Mouse (Mus musculus) large intestine, adult 2 months (tissue): ENCODE measurements around the gene Grik4. TPM values are rescaled to one million over a fixed set of nuclear protein-coding genes. Genes with fewer than 3 reads are reported as not detected.

Source experiments
- DNase-seq: peaks from one replicate; pipeline ENCODE4 v3.0.0-alpha.2; 2012; ENCODE audit warnings: low read depth, low spot score
- WGBS: fragments of 180-500 bp; shearing (Covaris S2); methylation state at CpG from one replicate; pipeline ENCODE4 v1.1.7; 2018; 5-methylcytosine and 5-hydroxymethylcytosine counted together
- polyA plus RNA-seq: library from polyadenylated mRNA; depleted of rRNA; stranded (reverse); fragments of >200 nt; gene quantifications from 2 replicates; pipeline ENCODE4 v1.2.3, GENCODE M21; 2012

Gene Grik4
- polyA plus RNA-seq, 1 experiment = 0.42 TPM

- DNase-seq = no peak
- WGBS = 71% methylated on average over 7 of the region's 7 CpGs
These were observed 238.4 kb downstream of the Grik4 start for GRCm38 (mm10) chr9:42705848-42706247.

GRCm38 (mm10) chr9:42703191-42703854 lies 241.0 kb downstream of the Grik4 start:
- 32% methylated on average over 8 of the region's 8 CpGs for WGBS
- no peak for DNase-seq

GRCm38 (mm10) chr9:42702231-42703132 lies 241.8 kb downstream of the Grik4 start:
- 77% methylated on average over 11 of the region's 11 CpGs for WGBS
- no peak for DNase-seq

- WGBS = 54% methylated on average over 5 of the region's 5 CpGs
- DNase-seq = no peak
These were observed 242.6 kb downstream of the Grik4 start for GRCm38 (mm10) chr9:42701729-42702128.

GRCm38 (mm10) chr9:42693024-42693423 lies 251.3 kb downstream of the Grik4 start:
- DNase-seq = no peak
- WGBS = 83% methylated on average over 8 of the region's 8 CpGs

- no peak for DNase-seq
- WGBS = 34% methylated on average over 4 of the region's 4 CpGs
These were observed 256.1 kb downstream of the Grik4 start for GRCm38 (mm10) chr9:42688143-42688542.

- whole genome bisulfite sequencing = 72% methylated on average over 5 of the region's 5 CpGs
- no peak for DNase-seq
These were observed 258.2 kb downstream of the Grik4 start for GRCm38 (mm10) chr9:42686104-42686503.

- 37% methylated on average over 5 of the region's 5 CpGs for WGBS
These were observed 270.3 kb downstream of the Grik4 start for GRCm38 (mm10) chr9:42674017-42674412.

GRCm38 (mm10) chr9:42673385-42674016 lies 270.8 kb downstream of the Grik4 start:
- no peak for DNase-seq
- WGBS = 22% methylated on average over 12 of the region's 12 CpGs

More at GRCm38 (mm10) chr9:42674017-42674412, 270.3 kb downstream of the Grik4 start:
- no peak for DNase-seq

- DNase-seq = no peak
- WGBS = 40% methylated on average over 8 of the region's 8 CpGs
These were observed 271.3 kb downstream of the Grik4 start for GRCm38 (mm10) chr9:42672982-42673381.

- DNase-seq = no peak
- 41% methylated on average over 2 of the region's 2 CpGs for WGBS
These were observed 273.7 kb downstream of the Grik4 start for GRCm38 (mm10) chr9:42670619-42671018.

GRCm38 (mm10) chr9:42661481-42661880 lies 282.8 kb downstream of the Grik4 start:
- no peak for DNase-seq
- 57% methylated on average over 1 of the region's 1 CpGs for WGBS

GRCm38 (mm10) chr9:42652756-42653155 lies 291.5 kb downstream of the Grik4 start:
- DNase-seq = no peak
- WGBS = 89% methylated on average over 2 of the region's 2 CpGs

- WGBS = 67% methylated on average over 4 of the region's 4 CpGs
- no peak for DNase-seq
These were observed 292.0 kb downstream of the Grik4 start for GRCm38 (mm10) chr9:42652309-42652708.

GRCm38 (mm10) chr9:42649872-42650271 lies 294.4 kb downstream of the Grik4 start:
- 73% methylated on average over 5 of the region's 5 CpGs for WGBS
- no peak for DNase-seq

GRCm38 (mm10) chr9:42648051-42648450 lies 296.2 kb downstream of the Grik4 start:
- no peak for DNase-seq
- 90% methylated on average over 3 of the region's 3 CpGs for WGBS

GRCm38 (mm10) chr9:42647596-42647995 lies 296.7 kb downstream of the Grik4 start:
- DNase-seq = no peak
- 73% methylated on average over 3 of the region's 3 CpGs for WGBS

GRCm38 (mm10) chr9:42646821-42647220 lies 297.5 kb downstream of the Grik4 start:
- no peak for DNase-seq
- WGBS = 61% methylated on average over 10 of the region's 10 CpGs

- WGBS = 90% methylated on average over 5 of the region's 5 CpGs
These were observed 299.1 kb downstream of the Grik4 start for GRCm38 (mm10) chr9:42645161-42645560.

GRCm38 (mm10) chr9:42642821-42643220 lies 301.5 kb downstream of the Grik4 start:
- 78% methylated on average over 5 of the region's 5 CpGs for WGBS

More at GRCm38 (mm10) chr9:42645161-42645560, 299.1 kb downstream of the Grik4 start:
- DNase-seq = no peak

More at GRCm38 (mm10) chr9:42642821-42643220, 301.5 kb downstream of the Grik4 start:
- no peak for DNase-seq
